In genomic region chr3:108195941-108196590, GRCm38 (mm10) we compare ENCODE assay signal across 9 mouse cellular contexts. TPM values are rescaled to one million over a fixed set of nuclear protein-coding genes. Genes with fewer than 3 reads are reported as not detected.
DNase-seq lines count a peak whose midpoint lies in the region; ATAC-seq lines count a peak whose summit lies in the region.
"Had no signal": no experiment of that assay in that cellular context is flagged by ENCODE, and none has a peak within 500 bp of the region (broad histone marks: within the 10 kb centered on the region; RNA-seq: fewer than 3 reads in every experiment).

No protein-coding gene starts in this region.

- H3K9ac ChIP-seq in kidney, embryonic 16.5 days (replicated peaks; ENCODE audit: low read length) = peak overlapping the region; percentile 25
- H3K9ac ChIP-seq in neural tube, embryonic 12.5 days = peak overlapping the region; percentile 6; the same call in 1 of the 2 replicates

- peak overlapping the region; percentile 61; the same call in 1 of the 2 replicates for H3K27ac ChIP-seq in kidney, embryonic 16.5 days (ENCODE audit: low read length)
- peak overlapping the region; percentile 70; the same call in 1 of the 2 replicates for H3K27ac ChIP-seq in embryonic facial prominence, embryonic 10.5 days (replicated peaks)
- H3K27ac ChIP-seq in neural tube, embryonic 12.5 days = 0 out of 2 replicates have a peak overlapping the region, but pooled peaks have one; percentile 20

- no peaks in the 10 kb centered on the region for H3K9me3 ChIP-seq in kidney, embryonic 16.5 days (ENCODE audit: low read length)
- no peaks in the 10 kb centered on the region for H3K9me3 ChIP-seq in embryonic facial prominence, embryonic 10.5 days
- H3K9me3 ChIP-seq in neural tube, embryonic 12.5 days = no peaks in the 10 kb centered on the region

- H3K36me3 ChIP-seq in kidney, embryonic 16.5 days (ENCODE audit: insufficient read depth, low read length) = no peaks in the 10 kb centered on the region
- peaks cover 12% of the 10 kb centered on the region for H3K36me3 ChIP-seq in embryonic facial prominence, embryonic 10.5 days (replicated peaks)
- peaks cover 11% of the 10 kb centered on the region for H3K36me3 ChIP-seq in neural tube, embryonic 12.5 days

- H3K4me2 ChIP-seq in kidney, embryonic 16.5 days (replicated peaks; ENCODE audit: low read depth, low read length) = no peak overlapping the region
- H3K4me2 ChIP-seq in neural tube, embryonic 12.5 days (replicated peaks) = no peak overlapping the region

- WGBS in kidney, embryonic 16.5 days = 69% methylated on average over 7 of the region's 7 CpGs
- 79% methylated on average over 7 of the region's 7 CpGs for WGBS in embryonic facial prominence, embryonic 10.5 days
- WGBS in neural tube, embryonic 12.5 days = 75% methylated on average over 7 of the region's 7 CpGs

- peaks cover 39% of the 10 kb centered on the region for H3K4me1 ChIP-seq in kidney, embryonic 16.5 days (ENCODE audit: insufficient read depth, low read length)
- H3K4me1 ChIP-seq in embryonic facial prominence, embryonic 10.5 days = peaks cover 49% of the 10 kb centered on the region
- H3K4me1 ChIP-seq in neural tube, embryonic 12.5 days = peaks cover 42% of the 10 kb centered on the region

- DNase-seq in kidney, adult 8-10 months = no peak
- no peak for DNase-seq in embryonic facial prominence, embryonic 10.5 days (ENCODE audit: low spot score)
- peak; percentile 72 to 87 for DNase-seq in layer of hippocampus, adult 18-20 months (ENCODE audit: low spot score in 2 of 2)
- DNase-seq in thymus, postnatal 10 days (ENCODE audit: low spot score in 2 of 2) = no peak
- no peak for DNase-seq in thymus, postnatal 0 days (ENCODE audit: low spot score)

- no peaks in the 10 kb centered on the region for H3K27me3 ChIP-seq in kidney, embryonic 16.5 days (ENCODE audit: insufficient read depth, low read length)
- no peaks in the 10 kb centered on the region for H3K27me3 ChIP-seq in embryonic facial prominence, embryonic 10.5 days (replicated peaks; ENCODE audit: low read depth, poor library complexity, severe bottlenecking)
- H3K27me3 ChIP-seq in neural tube, embryonic 12.5 days (replicated peaks) = no peaks in the 10 kb centered on the region

- ATAC-seq in kidney, embryonic 16.5 days (ENCODE audit: low FRiP score, low TSS enrichment) = no peak
- ATAC-seq in neural tube, embryonic 12.5 days (ENCODE audit: low FRiP score, low read depth) = no peak
- no peak for ATAC-seq in granulocyte monocyte progenitor cell, adult 5-6 weeks (replicated peaks; ENCODE audit: poor library complexity, severe bottlenecking)

- H3K4me3 ChIP-seq in kidney, embryonic 16.5 days (ENCODE audit: low read length) = no peak overlapping the region
- H3K4me3 ChIP-seq in embryonic facial prominence, embryonic 10.5 days = no peak overlapping the region
- H3K4me3 ChIP-seq in neural tube, embryonic 12.5 days = no peak overlapping the region
- H3K4me3 ChIP-seq: myocyte had no signal

RNA-seq across cellular contexts. Expression of gene Cyb561d1, which starts 4.9 kb away (rescaled TPM):
- polyA plus RNA-seq in kidney, embryonic 16.5 days (2015; fragmentation: Nextera tagmentation; extraction: Ambion mirVana) = 3.4 and 3.9 TPM in 2 replicates
- polyA plus RNA-seq in embryonic facial prominence, embryonic 10.5 days (2016; fragmentation: Nextera tagmentation; extraction: Ambion mirVana) = 3.1 and 3.4 TPM in 2 replicates
- 10 to 100 TPM; 17.4 TPM for total RNA-seq in layer of hippocampus, adult 18-20 months (2021)
- polyA plus RNA-seq in neural tube, embryonic 12.5 days (2016; fragmentation: Nextera tagmentation; extraction: Ambion mirVana) = 5.0 and 6.0 TPM in 2 replicates
- 5.0 and 5.8 TPM in 2 replicates for total RNA-seq in granulocyte monocyte progenitor cell, adult 5-6 weeks (2014; fragmentation: Nextera tagmentation)
- total RNA-seq in granulocyte monocyte progenitor cell, adult 5-6 weeks (2017) = 3.5 and 3.9 TPM in 2 replicates
- 7.5 and 9.1 TPM in 2 replicates for polyA plus RNA-seq in thymus, postnatal 0 days (2015; fragmentation: Nextera tagmentation; extraction: Ambion mirVana)

RNA-seq across cellular contexts. Expression of gene Amigo1, which starts 9.9 kb away (rescaled TPM):
- polyA plus RNA-seq in kidney, embryonic 16.5 days (2015; fragmentation: Nextera tagmentation; extraction: Ambion mirVana) = 5.4 and 5.8 TPM in 2 replicates
- polyA plus RNA-seq in embryonic facial prominence, embryonic 10.5 days (2016; fragmentation: Nextera tagmentation; extraction: Ambion mirVana) = 4.0 and 4.3 TPM in 2 replicates
- total RNA-seq in layer of hippocampus, adult 18-20 months (2021) = 10 to 100 TPM; 71.6 to 76.8 TPM
- 17.7 and 20.0 TPM in 2 replicates for polyA plus RNA-seq in neural tube, embryonic 12.5 days (2016; fragmentation: Nextera tagmentation; extraction: Ambion mirVana)
- total RNA-seq in granulocyte monocyte progenitor cell, adult 5-6 weeks (2014; fragmentation: Nextera tagmentation) = 1.9 and 4.4 TPM in 2 replicates
- 2.0 and 3.4 TPM in 2 replicates for total RNA-seq in granulocyte monocyte progenitor cell, adult 5-6 weeks (2017)
- polyA plus RNA-seq in thymus, postnatal 0 days (2015; fragmentation: Nextera tagmentation; extraction: Ambion mirVana) = 1.4 and 1.6 TPM in 2 replicates

RNA-seq across cellular contexts. Expression of gene Atxn7l2, which starts 14.7 kb away (rescaled TPM):
- polyA plus RNA-seq in kidney, embryonic 16.5 days (2015; fragmentation: Nextera tagmentation; extraction: Ambion mirVana) = 18.7 and 22.2 TPM in 2 replicates
- 23.9 and 25.8 TPM in 2 replicates for polyA plus RNA-seq in embryonic facial prominence, embryonic 10.5 days (2016; fragmentation: Nextera tagmentation; extraction: Ambion mirVana)
- total RNA-seq in layer of hippocampus, adult 18-20 months (2021) = 10 to 100 TPM; 23.5 to 24.8 TPM
- 28.8 and 30.4 TPM in 2 replicates for polyA plus RNA-seq in neural tube, embryonic 12.5 days (2016; fragmentation: Nextera tagmentation; extraction: Ambion mirVana)
- total RNA-seq in granulocyte monocyte progenitor cell, adult 5-6 weeks (2014; fragmentation: Nextera tagmentation) = 6.7 and 6.8 TPM in 2 replicates
- total RNA-seq in granulocyte monocyte progenitor cell, adult 5-6 weeks (2017) = 1.1 and 1.5 TPM in 2 replicates
- polyA plus RNA-seq in thymus, postnatal 0 days (2015; fragmentation: Nextera tagmentation; extraction: Ambion mirVana) = 14.2 and 15.7 TPM in 2 replicates

RNA-seq across cellular contexts. Expression of gene Sypl2, which starts 30.4 kb away (rescaled TPM):
- 3.7 and 5.0 TPM in 2 replicates for polyA plus RNA-seq in kidney, embryonic 16.5 days (2015; fragmentation: Nextera tagmentation; extraction: Ambion mirVana)
- polyA plus RNA-seq in embryonic facial prominence, embryonic 10.5 days (2016; fragmentation: Nextera tagmentation; extraction: Ambion mirVana) = 0.55 and 0.95 TPM in 2 replicates
- total RNA-seq in layer of hippocampus, adult 18-20 months (2021) = 1 to 10 TPM; 2.8 to 3.2 TPM
- polyA plus RNA-seq in neural tube, embryonic 12.5 days (2016; fragmentation: Nextera tagmentation; extraction: Ambion mirVana) = 0.47 TPM in 2 replicates
- not detected in 2 replicates for total RNA-seq in granulocyte monocyte progenitor cell, adult 5-6 weeks (2014; fragmentation: Nextera tagmentation)
- total RNA-seq in granulocyte monocyte progenitor cell, adult 5-6 weeks (2017) = not detected in 2 replicates
- polyA plus RNA-seq in thymus, postnatal 0 days (2015; fragmentation: Nextera tagmentation; extraction: Ambion mirVana) = 0.10 and 0.14 TPM in 2 replicates

RNA-seq across cellular contexts. Expression of gene Gpr61, which starts 41.4 kb away (rescaled TPM):
- polyA plus RNA-seq in kidney, embryonic 16.5 days (2015; fragmentation: Nextera tagmentation; extraction: Ambion mirVana) = 0.06 and 0.08 TPM in 2 replicates
- polyA plus RNA-seq in embryonic facial prominence, embryonic 10.5 days (2016; fragmentation: Nextera tagmentation; extraction: Ambion mirVana) = 0.30 and 0.36 TPM in 2 replicates
- total RNA-seq in layer of hippocampus, adult 18-20 months (2021) = 10 to 100 TPM; 14.8 to 15.1 TPM
- polyA plus RNA-seq in neural tube, embryonic 12.5 days (2016; fragmentation: Nextera tagmentation; extraction: Ambion mirVana) = 1.8 and 2.0 TPM in 2 replicates
- not detected in 2 replicates for total RNA-seq in granulocyte monocyte progenitor cell, adult 5-6 weeks (2014; fragmentation: Nextera tagmentation)
- not detected in 2 replicates for total RNA-seq in granulocyte monocyte progenitor cell, adult 5-6 weeks (2017)
- 0.05 TPM in 1 of 2 replicates, not detected in the other for polyA plus RNA-seq in thymus, postnatal 0 days (2015; fragmentation: Nextera tagmentation; extraction: Ambion mirVana)

Comparison
In these comparisons a context has a peak if more than half of its experiments do, and no peak if none do; other contexts are left out.
1. H3K27ac ChIP-seq: peak in every context shown above with its lines; median percentile 70 in embryonic facial prominence, embryonic 10.5 days; 61 in kidney, embryonic 16.5 days; 20 in neural tube, embryonic 12.5 days.
2. DNase-seq: peak in layer of hippocampus, adult 18-20 months (2 of 2); none in kidney, adult 8-10 months (0 of 2), embryonic facial prominence, embryonic 10.5 days (single experiment), thymus, postnatal 10 days (0 of 2) and thymus, postnatal 0 days (single experiment).